Mouse (Mus musculus) myocyte (in vitro differentiated cells): ENCODE measurements at regions not wholly inside any gene's neighbourhood (a gene's known extent, or its start where the extent isn't known, plus 50 kb on each side); places are given as distances from the start of the nearest gene placed in this dataset.

ENCODE experiments used
- CEBPB ChIP-seq: IDR thresholded peaks from 2 replicates; pipeline ENCODE4 v1.6.1; 2011; ENCODE audit warnings: mild to moderate bottlenecking, moderate library complexity; ENCODE audit not compliant: poor library complexity, insufficient read depth, severe bottlenecking
- E2F4 ChIP-seq: IDR thresholded peaks from one replicate; pipeline ENCODE4 v1.6.1; 2011; ENCODE audit warnings: mild to moderate bottlenecking, control low read depth, moderate library complexity; ENCODE audit not compliant: insufficient read depth
- MAX ChIP-seq: IDR thresholded peaks from one replicate; pipeline ENCODE4 v1.6.1; 2011; ENCODE audit warnings: low read depth, mild to moderate bottlenecking, control low read depth
- MYOD1 ChIP-seq, 3 experiments: IDR thresholded peaks; one replicate each; pipeline ENCODE4 v1.6.1; 2011; ENCODE audit warnings: control low read depth in 2 of 3, low read depth in 2 of 3, mild to moderate bottlenecking in 2 of 3, moderate library complexity in 1 of 3; ENCODE audit not compliant: insufficient read length in 2 of 3, control insufficient read depth in 1 of 3
- MYOG ChIP-seq, 3 experiments: IDR thresholded peaks; one replicate each; pipeline ENCODE4 v1.6.1; 2011; ENCODE audit warnings: control low read depth in 2 of 3, low read depth in 2 of 3, mild to moderate bottlenecking in 2 of 3; ENCODE audit not compliant: insufficient read length in 2 of 3, control insufficient read depth in 1 of 3, insufficient read depth in 1 of 3
- POLR2A ChIP-seq: IDR thresholded peaks from one replicate; pipeline ENCODE4 v1.6.1; 2011; ENCODE audit warnings: low read depth, mild to moderate bottlenecking, control low read depth, moderate library complexity; ENCODE audit not compliant: insufficient read length
- POLR2AphosphoS2 ChIP-seq: IDR thresholded peaks from one replicate; pipeline ENCODE4 v1.6.1; 2011; ENCODE audit warnings: low read depth, control low read depth; ENCODE audit not compliant: insufficient read length
- REST ChIP-seq: IDR thresholded peaks from one replicate; pipeline ENCODE4 v1.6.1; 2011; ENCODE audit warnings: mild to moderate bottlenecking, control low read depth, moderate library complexity; ENCODE audit not compliant: insufficient read depth, insufficient read length
- SRF ChIP-seq: IDR thresholded peaks from one replicate; pipeline ENCODE4 v1.6.1; 2011; ENCODE audit warnings: low read depth; ENCODE audit not compliant: control insufficient read depth, insufficient read length
- TCF12 ChIP-seq: IDR thresholded peaks from one replicate; pipeline ENCODE4 v1.6.1; 2011; ENCODE audit warnings: mild to moderate bottlenecking, control low read depth; ENCODE audit not compliant: poor library complexity, insufficient read depth, severe bottlenecking
- TCF3 ChIP-seq: IDR thresholded peaks from one replicate; pipeline ENCODE4 v1.6.1; 2011; ENCODE audit warnings: low read depth, control low read depth; ENCODE audit not compliant: insufficient read length
- USF1 ChIP-seq: IDR thresholded peaks from one replicate; pipeline ENCODE4 v1.6.1; 2011; ENCODE audit warnings: low read depth, mild to moderate bottlenecking, control low read depth, moderate library complexity

- no peak for TF ChIP-seq POLR2A
- TF ChIP-seq E2F4 = no peak
- no peak for TF ChIP-seq MYOG (IDR thresholded peaks at IDR 0.05; ENCODE audit: control insufficient read depth in 1 of 3, insufficient read depth in 1 of 3, insufficient read length in 2 of 3, low read depth in 2 of 3)
- no peak for TF ChIP-seq MAX
- TF ChIP-seq USF1 = no peak
- no peak for TF ChIP-seq TCF12
- TF ChIP-seq TCF3 = no peak
- TF ChIP-seq REST = no peak
- TF ChIP-seq POLR2AphosphoS2 = no peak
- no peak for TF ChIP-seq SRF
- no peak for TF ChIP-seq CEBPB
- TF ChIP-seq MYOD1 (IDR thresholded peaks at IDR 0.05; ENCODE audit: control insufficient read depth in 1 of 3, insufficient read length in 2 of 3, low read depth in 2 of 3) = no peak
Observed at GRCm38 (mm10) chr6:66114366-66114765, 162.0 kb downstream of the 4930544G11Rik start.
